Mouse (Mus musculus) neural tube, embryonic 11.5 days (tissue): Measurements from ENCODE around the gene Smarca4. TPM values are rescaled to one million over a fixed set of nuclear protein-coding genes. Genes with fewer than 3 reads are reported as not detected.
"Not testable (repeated sequence)": the region's sequence is repeated elsewhere in the genome, so short reads cannot be mapped to it uniquely, and the experiment has no call there.

ENCODE experiments used
- ATAC-seq: fragments of 200-750 bp; cut with Nextera tagmentation; 2 replicates; pipeline ENCODE4 v1.8.0; 2017; ENCODE audit warnings: moderate number of reproducible peaks, mild to moderate bottlenecking, moderate TSS enrichment, moderate library complexity; ENCODE audit not compliant: insufficient read depth, low FRiP score, low TSS enrichment
- DNase-seq: peaks from one replicate; pipeline ENCODE4 v3.0.0-alpha.2; 2015; ENCODE audit warnings: low spot score
- H3K27ac ChIP-seq: fragments of 300-500 bp; sonication (generic); 2 replicates; pipeline ENCODE4 v1.5.1; 2014; ENCODE audit warnings: low read depth, mild to moderate bottlenecking, low read length
- H3K27me3 ChIP-seq: fragments of 300-500 bp; sonication (generic); 2 replicates; pipeline ENCODE4 v1.6.1; 2014; ENCODE audit warnings: mild to moderate bottlenecking, low read length, mixed read lengths; ENCODE audit not compliant: control insufficient read depth, insufficient read depth
- H3K36me3 ChIP-seq: fragments of 300-500 bp; sonication (generic); 2 replicates; pipeline ENCODE4 v1.6.1; 2014; ENCODE audit warnings: mild to moderate bottlenecking, low read length, moderate library complexity, mixed read lengths; ENCODE audit not compliant: control insufficient read depth, insufficient read depth
- H3K4me1 ChIP-seq: fragments of 300-500 bp; sonication (generic); 2 replicates; pipeline ENCODE4 v1.6.1; 2014; ENCODE audit warnings: low read length, mixed read lengths; ENCODE audit not compliant: control insufficient read depth, insufficient read depth
- H3K4me2 ChIP-seq: fragments of 300-500 bp; sonication (generic); 2 replicates; pipeline ENCODE4 v1.6.1; 2014; ENCODE audit warnings: low read depth, mild to moderate bottlenecking, moderate library complexity
- H3K4me3 ChIP-seq: fragments of 300-500 bp; sonication (generic); 2 replicates; pipeline ENCODE4 v1.5.1; 2014; ENCODE audit warnings: low read depth, low read length
- H3K9ac ChIP-seq: fragments of 300-500 bp; sonication (generic); 2 replicates; pipeline ENCODE4 v1.6.1; 2014; ENCODE audit warnings: mild to moderate bottlenecking, low read length
- H3K9me3 ChIP-seq: fragments of 300-500 bp; sonication (generic); 2 replicates; pipeline ENCODE4 v1.6.1; 2016; ENCODE audit warnings: low read length; ENCODE audit not compliant: control insufficient read depth
- WGBS: fragments of 180-500 bp; shearing (Covaris S2); extraction: QIAGEN DNeasy Blood & Tissue Kit; methylation state at CpG from one replicate; pipeline ENCODE4 v1.1.7; 2014; 5-methylcytosine and 5-hydroxymethylcytosine counted together
- polyA plus RNA-seq: library from polyadenylated mRNA; unstranded; fragments of >200 nt; fragmentation: Nextera tagmentation; extraction: Ambion mirVana; gene quantifications from 2 replicates; pipeline ENCODE4 v1.2.1, GENCODE M21; 2014

Gene Smarca4
- polyA plus RNA-seq, 1 experiment from 2014 or later, result 175 TPM

GRCm38 (mm10) chr9:21594350-21594749, 21.6 kb upstream of the Smarca4 start:
- H3K27ac ChIP-seq, ATAC-seq, H3K4me3 ChIP-seq, DNase-seq, H3K4me1 ChIP-seq, H3K36me3 ChIP-seq, H3K9me3 ChIP-seq, H3K27me3 ChIP-seq, H3K9ac ChIP-seq: not testable (repeated sequence)
- WGBS, result 90% methylated on average over 8 of the region's 8 CpGs
- H3K4me2 ChIP-seq, result peak overlapping the region; percentile 94

GRCm38 (mm10) chr9:21594838-21595237, 21.1 kb upstream of the Smarca4 start:
- no peak overlapping the region for H3K9ac ChIP-seq
- ATAC-seq, result no peak
- 92% methylated on average over 2 of the region's 2 CpGs for WGBS
- no peaks in the 10 kb centered on the region for H3K9me3 ChIP-seq
- DNase-seq, result no peak
- peaks cover 8% of the 10 kb centered on the region for H3K4me1 ChIP-seq
- no peak overlapping the region for H3K4me3 ChIP-seq
- H3K27me3 ChIP-seq, result no peaks in the 10 kb centered on the region
- no peak overlapping the region for H3K4me2 ChIP-seq
- H3K27ac ChIP-seq, result no peak overlapping the region
- H3K36me3 ChIP-seq, result peaks cover 3% of the 10 kb centered on the region; the same call in 1 of the 2 replicates

- no peak for DNase-seq
Observed at GRCm38 (mm10) chr9:21598198-21598597, 17.8 kb upstream of the Smarca4 start.

GRCm38 (mm10) chr9:21600186-21600585, 15.8 kb upstream of the Smarca4 start:
- H3K36me3 ChIP-seq, result no peaks in the 10 kb centered on the region
- 76% methylated on average over 3 of the region's 3 CpGs for WGBS
- no peaks in the 10 kb centered on the region for H3K4me1 ChIP-seq
- no peak for ATAC-seq
- H3K9me3 ChIP-seq, result no peaks in the 10 kb centered on the region
- no peak overlapping the region for H3K27ac ChIP-seq
- H3K4me3 ChIP-seq, result no peak overlapping the region
- no peak overlapping the region for H3K9ac ChIP-seq
- no peak for DNase-seq
- H3K4me2 ChIP-seq, result no peak overlapping the region
- no peaks in the 10 kb centered on the region for H3K27me3 ChIP-seq

More at GRCm38 (mm10) chr9:21598198-21598597, 17.8 kb upstream of the Smarca4 start:
- 38% methylated on average over 2 of the region's 2 CpGs for WGBS
- ATAC-seq, result no peak
- Histone ChIP-seq H3K9me3 (no peaks in the 10 kb centered on the region), H3K4me2 (no peak overlapping the region), H3K9ac (no peak overlapping the region), H3K27ac (no peak overlapping the region), H3K4me1 (peaks cover 8% of the 10 kb centered on the region), H3K36me3 (no peaks in the 10 kb centered on the region), H3K27me3 (no peaks in the 10 kb centered on the region), H3K4me3 (no peak overlapping the region)

- no peak overlapping the region for H3K4me2 ChIP-seq
- 93% methylated on average over 2 of the region's 2 CpGs for WGBS
Observed at GRCm38 (mm10) chr9:21601073-21601472, 14.9 kb upstream of the Smarca4 start.

GRCm38 (mm10) chr9:21601722-21602399, 14.1 kb upstream of the Smarca4 start:
- Histone ChIP-seq H3K4me3 (no peak overlapping the region), H3K9ac (no peak overlapping the region), H3K36me3 (no peaks in the 10 kb centered on the region), H3K4me1 (no peaks in the 10 kb centered on the region), H3K9me3 (no peaks in the 10 kb centered on the region), H3K27me3 (no peaks in the 10 kb centered on the region), H3K4me2 (no peak overlapping the region), H3K27ac (no peak overlapping the region)
- 46% methylated on average over 10 of the region's 10 CpGs for WGBS
- ATAC-seq (peak; percentile 58; the same call in 1 of the 2 replicates), DNase-seq (peak; percentile 75)

More at GRCm38 (mm10) chr9:21601073-21601472, 14.9 kb upstream of the Smarca4 start:
- no peaks in the 10 kb centered on the region for H3K27me3 ChIP-seq
- no peaks in the 10 kb centered on the region for H3K36me3 ChIP-seq
- no peaks in the 10 kb centered on the region for H3K4me1 ChIP-seq
- ATAC-seq (no peak), DNase-seq (no peak)
- no peak overlapping the region for H3K27ac ChIP-seq
- H3K9me3 ChIP-seq, result no peaks in the 10 kb centered on the region
- no peak overlapping the region for H3K9ac ChIP-seq
- no peak overlapping the region for H3K4me3 ChIP-seq

GRCm38 (mm10) chr9:21604119-21604518, 11.8 kb upstream of the Smarca4 start:
- Histone ChIP-seq H3K4me3 (no peak overlapping the region), H3K36me3 (no peaks in the 10 kb centered on the region), H3K27me3 (no peaks in the 10 kb centered on the region), H3K9me3 (no peaks in the 10 kb centered on the region), H3K4me2 (no peak overlapping the region), H3K9ac (no peak overlapping the region), H3K27ac (no peak overlapping the region), H3K4me1 (no peaks in the 10 kb centered on the region)
- no peak for ATAC-seq
- DNase-seq, result no peak
- 71% methylated on average over 5 of the region's 5 CpGs for WGBS

- no peak for ATAC-seq
- Histone ChIP-seq H3K4me2 (no peak overlapping the region), H3K4me1 (no peaks in the 10 kb centered on the region), H3K36me3 (no peaks in the 10 kb centered on the region), H3K27me3 (no peaks in the 10 kb centered on the region), H3K9ac (no peak overlapping the region), H3K27ac (no peak overlapping the region), H3K4me3 (no peak overlapping the region), H3K9me3 (no peaks in the 10 kb centered on the region)
- DNase-seq, result no peak
- 74% methylated on average over 5 of the region's 5 CpGs for WGBS
Observed at GRCm38 (mm10) chr9:21605865-21606264, 10.1 kb upstream of the Smarca4 start.

- Histone ChIP-seq H3K36me3 (no peaks in the 10 kb centered on the region), H3K4me3 (no peak overlapping the region), H3K9me3 (no peaks in the 10 kb centered on the region), H3K27ac (no peak overlapping the region), H3K27me3 (no peaks in the 10 kb centered on the region), H3K4me1 (no peaks in the 10 kb centered on the region), H3K9ac (no peak overlapping the region), H3K4me2 (no peak overlapping the region)
- ATAC-seq (no peak), DNase-seq (no peak)
- 94% methylated on average over 1 of the region's 1 CpGs for WGBS
Observed at GRCm38 (mm10) chr9:21606648-21607047, 9.3 kb upstream of the Smarca4 start.
